Comparison of ENCODE assay signal across 8 mouse cellular contexts in genomic region chr9:36796781-36797555, GRCm38 (mm10). TPM values are rescaled to one million over a fixed set of nuclear protein-coding genes. Genes with fewer than 3 reads are reported as not detected.
DNase-seq lines count a peak whose midpoint lies in the region; ATAC-seq and TF ChIP-seq lines count a peak whose summit lies in the region.

Gene Ei24, minus strand, starts transcription at chr9:36797393.

- WGBS in bone marrow, adult 2 months: under 1% methylated on average over 65 of the region's 66 CpGs
- under 1% methylated on average over 35 of the region's 66 CpGs for WGBS in embryonic facial prominence, embryonic 14.5 days
- under 1% methylated on average over 66 of the region's 66 CpGs for WGBS in heart, adult 2 months
- WGBS in limb, embryonic 12.5 days: under 1% methylated on average over 66 of the region's 66 CpGs
- WGBS in midbrain, embryonic 14.5 days: under 1% methylated on average over 66 of the region's 66 CpGs

- peak within 1 kb of the TSS; percentile 89 for H3K4me3 ChIP-seq in bone marrow, adult 2 months (replicated peaks; ENCODE audit: control insufficient read depth, low read depth, low read length)
- H3K4me3 ChIP-seq in embryonic facial prominence, embryonic 14.5 days (ENCODE audit: low read depth, low read length): peak within 1 kb of the TSS; percentile 85
- H3K4me3 ChIP-seq in heart, adult 2 months: peak within 1 kb of the TSS; percentile 95
- peak within 1 kb of the TSS; percentile 93 for H3K4me3 ChIP-seq in limb, embryonic 12.5 days (replicated peaks)
- H3K4me3 ChIP-seq in midbrain, embryonic 14.5 days (replicated peaks; ENCODE audit: low read depth, low read length): peak within 1 kb of the TSS; percentile 95

- no peaks in the 10 kb centered on the region for H3K4me1 ChIP-seq in bone marrow, adult 2 months (ENCODE audit: control insufficient read depth, insufficient read depth, low read length)
- peaks cover 3% of the 10 kb centered on the region; the same call in 1 of the 2 replicates for H3K4me1 ChIP-seq in embryonic facial prominence, embryonic 14.5 days (ENCODE audit: control insufficient read depth, insufficient read depth, low read length)
- H3K4me1 ChIP-seq in heart, adult 2 months (ENCODE audit: control insufficient read depth, insufficient read depth, low read length): peaks cover 3% of the 10 kb centered on the region
- H3K4me1 ChIP-seq in limb, embryonic 12.5 days (replicated peaks): peaks cover 11% of the 10 kb centered on the region
- H3K4me1 ChIP-seq in midbrain, embryonic 14.5 days (ENCODE audit: control insufficient read depth, insufficient read depth, low read length): peaks cover 14% of the 10 kb centered on the region

- DNase-seq in 3T3-L1 (ENCODE audit: low read depth, low spot score): peak; percentile 77
- DNase-seq in embryonic facial prominence, embryonic 14.5 days (ENCODE audit: low spot score): peak; percentile 88
- DNase-seq in heart, adult 2 months: peak; percentile 92 to 98
- DNase-seq in kidney, adult 8-10 months: peak; percentile 94 to 97
- DNase-seq in midbrain, embryonic 14.5 days: peak; percentile 91
- peak; percentile 78 for DNase-seq in spleen, adult 12 weeks (ENCODE audit: low spot score)

- intact Hi-C loops in heart, adult 2 months (cut with DNase I): loop anchor here (2.0 to 5.0 kb wide), 2 partner anchors 30 to 70 kb away; partner anchors contain the start of genes Chek1 and Stt3a

- H3K27ac ChIP-seq in bone marrow, adult 2 months (ENCODE audit: control insufficient read depth, insufficient read depth, low read depth, low read length, poor library complexity): peak within 1 kb of the TSS; percentile 58; the same call in 1 of the 2 replicates
- H3K27ac ChIP-seq in embryonic facial prominence, embryonic 14.5 days (replicated peaks; ENCODE audit: low read depth, low read length): peak within 1 kb of the TSS; percentile 77
- peak within 1 kb of the TSS; percentile 92 for H3K27ac ChIP-seq in heart, adult 2 months
- peak within 1 kb of the TSS; percentile 81 for H3K27ac ChIP-seq in limb, embryonic 12.5 days
- peak within 1 kb of the TSS; percentile 76 for H3K27ac ChIP-seq in midbrain, embryonic 14.5 days (replicated peaks; ENCODE audit: low read depth, low read length)

- no peaks in the 10 kb centered on the region for H3K27me3 ChIP-seq in embryonic facial prominence, embryonic 14.5 days (replicated peaks; ENCODE audit: control insufficient read depth, insufficient read depth, low read length)
- no peaks in the 10 kb centered on the region for H3K27me3 ChIP-seq in heart, adult 2 months (ENCODE audit: control insufficient read depth, insufficient read depth, low read length)
- H3K27me3 ChIP-seq in limb, embryonic 12.5 days: no peaks in the 10 kb centered on the region
- no peaks in the 10 kb centered on the region for H3K27me3 ChIP-seq in midbrain, embryonic 14.5 days (ENCODE audit: control insufficient read depth, insufficient read depth, low read length)

- no peak for TF ChIP-seq EP300 in heart, adult 2 months (IDR thresholded peaks at IDR 0.05; ENCODE audit: insufficient read depth, low read depth, low read length)

- ATAC-seq in embryonic facial prominence, embryonic 14.5 days (ENCODE audit: low read depth): peak; percentile 98
- peak; percentile 96 for ATAC-seq in limb, embryonic 12.5 days (ENCODE audit: insufficient number of reproducible peaks, insufficient read depth, low FRiP score, low TSS enrichment, low read depth)
- ATAC-seq in midbrain, embryonic 14.5 days (ENCODE audit: low FRiP score, low TSS enrichment): peak; percentile 99

- peak within 1 kb of the TSS; percentile 98 for H3K9ac ChIP-seq in embryonic facial prominence, embryonic 14.5 days (ENCODE audit: low read depth, low read length)
- H3K9ac ChIP-seq in heart, adult 2 months (ENCODE audit: low read depth, low read length): peak within 1 kb of the TSS; percentile 92
- H3K9ac ChIP-seq in limb, embryonic 12.5 days (replicated peaks): peak within 1 kb of the TSS; percentile 97
- H3K9ac ChIP-seq in midbrain, embryonic 14.5 days (replicated peaks; ENCODE audit: low read length): peak within 1 kb of the TSS; percentile 96

- peaks cover 7% of the 10 kb centered on the region; the same call in 1 of the 2 replicates for H3K36me3 ChIP-seq in embryonic facial prominence, embryonic 14.5 days (ENCODE audit: control insufficient read depth, insufficient read depth, low read length)
- H3K36me3 ChIP-seq in heart, adult 2 months (ENCODE audit: control insufficient read depth, insufficient read depth, low read length): peaks cover 4% of the 10 kb centered on the region
- peaks cover 8% of the 10 kb centered on the region; the same call in 1 of the 2 replicates for H3K36me3 ChIP-seq in limb, embryonic 12.5 days
- peaks cover 8% of the 10 kb centered on the region for H3K36me3 ChIP-seq in midbrain, embryonic 14.5 days (ENCODE audit: control insufficient read depth, insufficient read depth, low read length)

- no peaks in the 10 kb centered on the region for H3K9me3 ChIP-seq in embryonic facial prominence, embryonic 14.5 days (ENCODE audit: control insufficient read depth, low read length)
- no peaks in the 10 kb centered on the region for H3K9me3 ChIP-seq in limb, embryonic 12.5 days
- H3K9me3 ChIP-seq in midbrain, embryonic 14.5 days (ENCODE audit: control insufficient read depth, low read length): no peaks in the 10 kb centered on the region

- no peak for TF ChIP-seq CTCF in bone marrow, adult 2 months (IDR thresholded peaks at IDR 0.05; ENCODE audit: control insufficient read depth, insufficient read depth, low read length)
- TF ChIP-seq CTCF in heart, adult 2 months (IDR thresholded peaks at IDR 0.05): no peak

- H3K79me2 ChIP-seq in heart, adult 2 months (replicated peaks; ENCODE audit: control insufficient read depth, insufficient read depth, low read length): peaks cover 1% of the 10 kb centered on the region; the same call in 1 of the 2 replicates

- peak; percentile 38; the same call in 1 of the 2 replicates for TF ChIP-seq POLR2A in bone marrow, adult 2 months (IDR thresholded peaks at IDR 0.05; ENCODE audit: borderline replicate concordance, control insufficient read depth, low read depth, low read length)
- TF ChIP-seq POLR2A in heart, adult 2 months (IDR thresholded peaks at IDR 0.05; ENCODE audit: insufficient read depth, low read depth, low read length): peak; percentile 48; the same call in 1 of the 2 replicates

- peak within 1 kb of the TSS; percentile 84 for H3K4me2 ChIP-seq in embryonic facial prominence, embryonic 14.5 days (ENCODE audit: low read depth, low read length)
- H3K4me2 ChIP-seq in limb, embryonic 12.5 days: peak within 1 kb of the TSS; percentile 79
- peak within 1 kb of the TSS; percentile 92 for H3K4me2 ChIP-seq in midbrain, embryonic 14.5 days (ENCODE audit: low read length)

RNA-seq across cellular contexts. Expression of gene Ei24, which starts in this region (rescaled TPM):
- polyA plus RNA-seq in bone marrow, adult 2 months (2011; ENCODE audit: insufficient read depth, insufficient read length, low replicate concordance, missing spikeins): 21.0 and 26.8 TPM in 2 replicates
- 51.5 and 60.7 TPM in 2 replicates for polyA plus RNA-seq in embryonic facial prominence, embryonic 14.5 days (2014; fragmentation: Nextera tagmentation; extraction: Ambion mirVana)
- total RNA-seq in heart, adult 2 months (2021): 10 to 100 TPM; 70.4 to 78.5 TPM
- polyA plus RNA-seq in heart, adult 2 months (2012; rRNA removed): 52.6 and 115 TPM in 2 replicates
- 103 and 106 TPM in 2 replicates for polyA plus RNA-seq in limb, embryonic 12.5 days (2016; fragmentation: Nextera tagmentation; extraction: Ambion mirVana)
- 80.5 and 103 TPM in 2 replicates for polyA plus RNA-seq in midbrain, embryonic 14.5 days (2014; fragmentation: Nextera tagmentation; extraction: Ambion mirVana)

Comparison
In these comparisons a context has a peak if more than half of its experiments do, and no peak if none do; other contexts are left out.
1. Peak in every context shown above with its lines: DNase-seq, ATAC-seq, H3K4me3 ChIP-seq and H3K27ac ChIP-seq.